Mouse (Mus musculus): Measurements from ENCODE around the gene Ano9. TPM values are rescaled to one million over a fixed set of nuclear protein-coding genes. Genes with fewer than 3 reads are reported as not detected.

Gene Ano9
- polyA plus RNA-seq, 1 experiment, result not detected

- 0 out of 2 replicates have a peak within 1 kb of the TSS, but pooled peaks have one; percentile 24 for H3K27ac ChIP-seq (replicated peaks; ENCODE audit: low read depth, low read length)
- H3K4me1 ChIP-seq (ENCODE audit: control insufficient read depth, insufficient read depth, insufficient read length, low read length), result no peaks in the 10 kb centered on the region
- H3K4me3 ChIP-seq (ENCODE audit: insufficient read depth, low read depth, low read length), result peak within 1 kb of the TSS; percentile 60
Observed at GRCm38 (mm10) chr7:141060426-141061242, 57.0 kb downstream of the Ano9 start, which contains the start of gene B4galnt4. B4galnt4 (plus strand) TSS chr7:141061104.

- no peaks in the 10 kb centered on the region for H3K4me1 ChIP-seq (ENCODE audit: control insufficient read depth, insufficient read depth, insufficient read length, low read length)
- H3K27ac ChIP-seq (replicated peaks; ENCODE audit: low read depth, low read length), result 0 out of 2 replicates have a peak overlapping the region, but pooled peaks have one; percentile 24
- H3K4me3 ChIP-seq (ENCODE audit: insufficient read depth, low read depth, low read length), result peak overlapping the region; percentile 60; the same call in 1 of the 2 replicates
Observed at GRCm38 (mm10) chr7:141059929-141060328, 57.7 kb downstream of the Ano9 start.

GRCm38 (mm10) chr7:141058601-141059341 lies 58.8 kb downstream of the Ano9 start:
- no peaks in the 10 kb centered on the region for H3K4me1 ChIP-seq (ENCODE audit: control insufficient read depth, insufficient read depth, insufficient read length, low read length)
- H3K4me3 ChIP-seq (ENCODE audit: insufficient read depth, low read depth, low read length), result no peak overlapping the region
- H3K27ac ChIP-seq (replicated peaks; ENCODE audit: low read depth, low read length), result no peak overlapping the region

GRCm38 (mm10) chr7:141057541-141057940 lies 60.1 kb downstream of the Ano9 start:
- no peak overlapping the region for H3K4me3 ChIP-seq (ENCODE audit: insufficient read depth, low read depth, low read length)
- H3K27ac ChIP-seq (replicated peaks; ENCODE audit: low read depth, low read length), result no peak overlapping the region
- H3K4me1 ChIP-seq (ENCODE audit: control insufficient read depth, insufficient read depth, insufficient read length, low read length), result no peaks in the 10 kb centered on the region

- H3K4me3 ChIP-seq (ENCODE audit: insufficient read depth, low read depth, low read length), result no peak overlapping the region
- no peaks in the 10 kb centered on the region for H3K4me1 ChIP-seq (ENCODE audit: control insufficient read depth, insufficient read depth, insufficient read length, low read length)
- H3K27ac ChIP-seq (replicated peaks; ENCODE audit: low read depth, low read length), result no peak overlapping the region
Observed at GRCm38 (mm10) chr7:141056976-141057375, 60.6 kb downstream of the Ano9 start.

- Histone ChIP-seq H3K27ac (replicated peaks; ENCODE audit: low read depth, low read length) (no peak overlapping the region), H3K4me3 (ENCODE audit: insufficient read depth, low read depth, low read length) (no peak overlapping the region), H3K4me1 (ENCODE audit: control insufficient read depth, insufficient read depth, insufficient read length, low read length) (no peaks in the 10 kb centered on the region)
Observed at GRCm38 (mm10) chr7:141055785-141056184, 61.8 kb downstream of the Ano9 start.

- Histone ChIP-seq H3K4me1 (ENCODE audit: control insufficient read depth, insufficient read depth, insufficient read length, low read length) (no peaks in the 10 kb centered on the region), H3K27ac (replicated peaks; ENCODE audit: low read depth, low read length) (no peak overlapping the region), H3K4me3 (ENCODE audit: insufficient read depth, low read depth, low read length) (no peak overlapping the region)
Observed at GRCm38 (mm10) chr7:141052421-141052820, 65.2 kb downstream of the Ano9 start.

GRCm38 (mm10) chr7:141052016-141052415 lies 65.6 kb downstream of the Ano9 start:
- no peak overlapping the region for H3K4me3 ChIP-seq (ENCODE audit: insufficient read depth, low read depth, low read length)
- peaks cover 1% of the 10 kb centered on the region; the same call in 1 of the 2 replicates for H3K4me1 ChIP-seq (ENCODE audit: control insufficient read depth, insufficient read depth, insufficient read length, low read length)
- no peak overlapping the region for H3K27ac ChIP-seq (replicated peaks; ENCODE audit: low read depth, low read length)

Other genes with a start within 250 kb of the Ano9 start
- gene Psmd13, start 235.8 kb downstream of the Ano9 start, polyA plus RNA-seq (2012; ENCODE audit: insufficient read depth, insufficient read length, missing spikeins), result 108 and 110 TPM in 2 replicates
- 77.2 and 79.1 TPM in 2 replicates for gene Sirt3, start 235.5 kb downstream of the Ano9 start, polyA plus RNA-seq (2012; ENCODE audit: insufficient read depth, insufficient read length, missing spikeins)
- gene Cox8b, start 217.4 kb downstream of the Ano9 start, polyA plus RNA-seq (2012; ENCODE audit: insufficient read depth, insufficient read length, missing spikeins), result 8,049 and 8,538 TPM in 2 replicates
- not detected in 2 replicates for gene Nlrp6, start 196.9 kb downstream of the Ano9 start, polyA plus RNA-seq (2012; ENCODE audit: insufficient read depth, insufficient read length, missing spikeins)
- 7.1 and 8.7 TPM in 2 replicates for gene Pgghg, start 176.4 kb downstream of the Ano9 start, polyA plus RNA-seq (2012; ENCODE audit: insufficient read depth, insufficient read length, missing spikeins)
- not detected in 2 replicates for gene Ifitm5, start 167.5 kb downstream of the Ano9 start, polyA plus RNA-seq (2012; ENCODE audit: insufficient read depth, insufficient read length, missing spikeins)
- gene Gm45717, start 161.9 kb downstream of the Ano9 start, polyA plus RNA-seq (2012; ENCODE audit: insufficient read depth, insufficient read length, missing spikeins), result not detected in 2 replicates
- 194 and 274 TPM in 2 replicates for gene Ifitm2, start 161.8 kb downstream of the Ano9 start, polyA plus RNA-seq (2012; ENCODE audit: insufficient read depth, insufficient read length, missing spikeins)
- gene Ifitm1, start 150.6 kb downstream of the Ano9 start, polyA plus RNA-seq (2012; ENCODE audit: insufficient read depth, insufficient read length, missing spikeins), result not detected in 2 replicates
- 117 and 134 TPM in 2 replicates for gene Ifitm3, start 107.0 kb downstream of the Ano9 start, polyA plus RNA-seq (2012; ENCODE audit: insufficient read depth, insufficient read length, missing spikeins)
- 2.1 TPM in 1 of 2 replicates, not detected in the other for gene Ifitm6, start 99.9 kb downstream of the Ano9 start, polyA plus RNA-seq (2012; ENCODE audit: insufficient read depth, insufficient read length, missing spikeins)
- not detected in 2 replicates for gene Gm17387, start 88.7 kb downstream of the Ano9 start, polyA plus RNA-seq (2012; ENCODE audit: insufficient read depth, insufficient read length, missing spikeins)
- not detected in 2 replicates for gene B4galnt4, start 56.7 kb downstream of the Ano9 start, polyA plus RNA-seq (2012; ENCODE audit: insufficient read depth, insufficient read length, missing spikeins)
- gene Pkp3, start 39.6 kb downstream of the Ano9 start, polyA plus RNA-seq (2012; ENCODE audit: insufficient read depth, insufficient read length, missing spikeins), result 1.6 TPM in 1 of 2 replicates, not detected in the other
- gene Sigirr, start 17.2 kb downstream of the Ano9 start, polyA plus RNA-seq (2012; ENCODE audit: insufficient read depth, insufficient read length, missing spikeins), result 1.1 and 2.9 TPM in 2 replicates
- 27.0 and 49.5 TPM in 2 replicates for gene Ptdss2, start 4.6 kb upstream of the Ano9 start, polyA plus RNA-seq (2012; ENCODE audit: insufficient read depth, insufficient read length, missing spikeins)
- 49.5 and 67.9 TPM in 2 replicates for gene Rnh1, start 55.1 kb upstream of the Ano9 start, polyA plus RNA-seq (2012; ENCODE audit: insufficient read depth, insufficient read length, missing spikeins)
- gene Hras, start 76.2 kb upstream of the Ano9 start, polyA plus RNA-seq (2012; ENCODE audit: insufficient read depth, insufficient read length, missing spikeins), result 72.6 and 86.6 TPM in 2 replicates
- 3.4 and 5.8 TPM in 2 replicates for gene Lrrc56, start 76.4 kb upstream of the Ano9 start, polyA plus RNA-seq (2012; ENCODE audit: insufficient read depth, insufficient read length, missing spikeins)
- not detected in 2 replicates for gene Lmntd2, start 96.3 kb upstream of the Ano9 start, polyA plus RNA-seq (2012; ENCODE audit: insufficient read depth, insufficient read length, missing spikeins)
- 1.4 and 1.5 TPM in 2 replicates for gene Rassf7, start 98.1 kb upstream of the Ano9 start, polyA plus RNA-seq (2012; ENCODE audit: insufficient read depth, insufficient read length, missing spikeins)
- gene Phrf1, start 111.0 kb upstream of the Ano9 start, polyA plus RNA-seq (2012; ENCODE audit: insufficient read depth, insufficient read length, missing spikeins), result 17.0 and 22.5 TPM in 2 replicates
- gene Irf7, start 148.7 kb upstream of the Ano9 start, polyA plus RNA-seq (2012; ENCODE audit: insufficient read depth, insufficient read length, missing spikeins), result 3.3 and 5.5 TPM in 2 replicates
- not detected in 2 replicates for gene Cdhr5, start 159.0 kb upstream of the Ano9 start, polyA plus RNA-seq (2012; ENCODE audit: insufficient read depth, insufficient read length, missing spikeins)
- gene Sct, start 161.3 kb upstream of the Ano9 start, polyA plus RNA-seq (2012; ENCODE audit: insufficient read depth, insufficient read length, missing spikeins), result not detected in 2 replicates
- not detected in 2 replicates for gene Drd4, start 174.2 kb upstream of the Ano9 start, polyA plus RNA-seq (2012; ENCODE audit: insufficient read depth, insufficient read length, missing spikeins)
- 5.9 and 15.8 TPM in 2 replicates for gene Deaf1, start 209.9 kb upstream of the Ano9 start, polyA plus RNA-seq (2012; ENCODE audit: insufficient read depth, insufficient read length, missing spikeins)
- 35.2 and 44.8 TPM in 2 replicates for gene Tmem80, start 209.9 kb upstream of the Ano9 start, polyA plus RNA-seq (2012; ENCODE audit: insufficient read depth, insufficient read length, missing spikeins)
- 1.5 and 2.9 TPM in 2 replicates for gene Eps8l2, start 221.1 kb upstream of the Ano9 start, polyA plus RNA-seq (2012; ENCODE audit: insufficient read depth, insufficient read length, missing spikeins)

Measured in brown adipose tissue, adult 24 weeks (tissue).